Mouse (Mus musculus) ES-E14 (cell line): ENCODE results near the gene C1qtnf7. TPM values are rescaled to one million over a fixed set of nuclear protein-coding genes. Genes with fewer than 3 reads are reported as not detected.

ENCODE experiments used
- DNase-seq: peaks from one replicate; pipeline ENCODE4 v3.0.0-alpha.2; 2013; ENCODE audit warnings: low read depth, low spot score
- H3K27ac ChIP-seq: 2 replicates; pipeline ENCODE4 v1.5.1; 2012; ENCODE audit warnings: low read depth, mild to moderate bottlenecking, low read length, moderate library complexity, mixed read lengths; ENCODE audit not compliant: poor library complexity, insufficient read depth, severe bottlenecking
- H3K36me3 ChIP-seq: 2 replicates; pipeline ENCODE4 v1.6.1; 2012; ENCODE audit warnings: mild to moderate bottlenecking, low read length, moderate library complexity, mixed read lengths; ENCODE audit not compliant: control insufficient read depth, poor library complexity, insufficient read depth, severe bottlenecking
- H3K4me1 ChIP-seq, 2 experiments: fragments of 150-350 bp in 1 of 2; sonication (generic) in 1 of 2; 2 replicates each; pipeline ENCODE4 v1.6.1; 2012; ENCODE audit warnings: low read length in 2 of 2, mild to moderate bottlenecking in 1 of 2, mixed read lengths in 1 of 2; ENCODE audit not compliant: control insufficient read depth in 2 of 2, insufficient read depth in 2 of 2, poor library complexity in 1 of 2
- H3K4me3 ChIP-seq, 2 experiments: fragments of 150-350 bp in 1 of 2; sonication (generic) in 1 of 2; 2 replicates each; pipeline ENCODE4 v1.5.1; 2012; ENCODE audit warnings: low read length in 2 of 2, low read depth in 1 of 2, mild to moderate bottlenecking in 1 of 2, mixed read lengths in 1 of 2; ENCODE audit not compliant: insufficient read depth in 1 of 2, poor library complexity in 1 of 2, severe bottlenecking in 1 of 2
- H3K9ac ChIP-seq: 2 replicates; pipeline ENCODE4 v1.6.1; 2012; ENCODE audit warnings: low read depth, mild to moderate bottlenecking, low read length, mixed read lengths; ENCODE audit not compliant: poor library complexity, insufficient read depth, severe bottlenecking
- H3K9me3 ChIP-seq: fragments of 150-350 bp; sonication (generic); 2 replicates; pipeline ENCODE4 v1.6.1; 2012; ENCODE audit warnings: low read depth, mild to moderate bottlenecking, low read length; ENCODE audit not compliant: control insufficient read depth, insufficient read depth
- CHD2 ChIP-seq: IDR thresholded peaks from 2 replicates; pipeline ENCODE4 v1.6.1; 2014; ENCODE audit warnings: mild to moderate bottlenecking, low read depth, low read length, inconsistent platforms
- HCFC1 ChIP-seq: IDR thresholded peaks from 2 replicates; pipeline ENCODE4 v1.6.1; 2012; ENCODE audit warnings: low read length, inconsistent platforms, borderline replicate concordance; ENCODE audit not compliant: insufficient read depth
- MAFK ChIP-seq: IDR thresholded peaks from 2 replicates; pipeline ENCODE4 v1.6.1; 2014; ENCODE audit warnings: mild to moderate bottlenecking, low read depth, low read length, inconsistent platforms; ENCODE audit not compliant: insufficient read depth
- ZC3H11A ChIP-seq: IDR thresholded peaks from 2 replicates; pipeline ENCODE4 v1.6.1; 2012; ENCODE audit warnings: low read depth, mild to moderate bottlenecking, inconsistent platforms, low read length, borderline replicate concordance
- ZNF384 ChIP-seq: IDR thresholded peaks from 2 replicates; pipeline ENCODE4 v1.6.1; 2012; ENCODE audit warnings: low read depth, low read length, inconsistent platforms
- in situ Hi-C, 2 experiments: fragments of 600-800 bp; cut with MboI; formaldehyde crosslinking; loops; one replicate each; pipeline ENCODE4 v1.15.1; 2025; ENCODE audit warnings: low sequenced_read_pairs in 2 of 2, inconsistent platforms in 1 of 2; ENCODE audit not compliant: unreplicated experiment in 2 of 2
- total RNA-seq: library from RNA; depleted of rRNA; stranded (reverse); fragments of 300-350 nt; gene quantifications from 2 replicates; pipeline ENCODE4 v1.2.3, GENCODE M21; 2012

The C1qtnf7 gene
- total RNA-seq, 1 experiment = not detected

DNA sequence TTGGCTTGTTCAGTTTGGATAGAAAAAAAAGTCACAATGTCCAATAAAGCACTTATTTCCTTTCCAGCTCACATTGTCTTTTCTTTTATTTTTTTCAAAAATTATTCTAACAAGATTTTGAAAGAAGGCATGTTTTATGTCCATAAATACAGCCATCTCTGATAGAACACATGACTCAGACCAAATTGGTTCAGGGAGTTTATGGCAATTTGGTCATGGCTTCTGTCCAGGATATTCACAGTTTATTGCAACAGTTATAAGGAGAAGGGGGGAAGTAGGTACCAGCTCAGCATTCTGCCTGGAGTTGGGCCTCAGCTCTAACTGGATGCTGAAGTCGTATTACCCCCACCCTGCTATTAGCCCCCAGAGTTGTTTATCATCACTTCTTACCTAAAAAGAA, 15.5 kb downstream of the C1qtnf7 start:
- no peak overlapping the region for H3K4me3 ChIP-seq
- H3K9ac ChIP-seq = no peak overlapping the region
- H3K27ac ChIP-seq = no peak overlapping the region
- no peak for TF ChIP-seq ZNF384
- no peak for TF ChIP-seq ZC3H11A
- no peak for TF ChIP-seq CHD2
- TF ChIP-seq HCFC1 = no peak
- TF ChIP-seq MAFK = no peak
- no peaks in the 10 kb centered on the region for H3K9me3 ChIP-seq
- in situ Hi-C loops = no loop called here
- no peak for DNase-seq
- no peaks in the 10 kb centered on the region for H3K36me3 ChIP-seq
- H3K4me1 ChIP-seq = no peaks in the 10 kb centered on the region

DNA sequence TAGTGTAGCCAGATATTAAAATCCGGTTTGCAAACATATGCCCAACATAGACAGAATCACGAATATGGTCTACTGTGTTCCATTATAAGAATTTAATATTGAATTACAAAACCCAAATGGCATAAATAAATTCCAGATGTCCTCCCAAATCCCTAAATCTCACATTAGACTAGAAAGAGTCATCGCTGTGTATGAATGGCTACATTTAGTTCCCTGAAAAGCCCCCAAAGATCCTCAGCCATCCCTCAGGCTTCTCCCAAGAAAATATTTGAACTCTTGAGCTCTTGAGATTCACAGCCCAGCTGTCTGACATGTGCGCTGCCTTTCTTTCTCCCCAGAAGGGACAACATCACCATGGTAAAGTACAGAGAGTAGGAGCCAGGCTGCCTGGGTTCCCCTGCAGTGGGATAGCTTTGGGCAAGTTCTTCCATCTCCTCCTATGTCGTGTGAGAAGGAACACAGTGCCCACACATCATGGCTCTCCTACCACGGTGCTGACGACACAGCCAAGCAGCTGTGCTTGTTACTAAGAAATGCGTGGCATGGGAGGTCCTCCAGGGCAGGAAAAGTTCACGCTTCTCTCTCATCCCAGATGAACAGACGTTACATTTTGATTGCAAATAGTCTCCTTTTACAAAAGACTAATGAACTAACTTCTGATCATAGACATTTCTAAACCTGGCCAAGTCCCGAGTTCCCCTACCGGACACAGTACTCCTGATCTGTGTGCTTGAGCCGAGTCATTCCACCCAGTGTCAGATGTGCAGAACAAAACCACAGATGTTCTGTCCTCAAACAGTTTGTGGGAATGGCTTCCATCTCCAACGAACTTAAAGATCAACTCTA, 23.2 kb downstream of the C1qtnf7 start:
- in situ Hi-C loops = no loop called here
- TF ChIP-seq ZC3H11A (no peak), ZNF384 (no peak), HCFC1 (no peak), MAFK (no peak), CHD2 (no peak)
- Histone ChIP-seq H3K4me3 (no peak overlapping the region), H3K36me3 (no peaks in the 10 kb centered on the region), H3K9me3 (no peaks in the 10 kb centered on the region), H3K4me1 (no peaks in the 10 kb centered on the region), H3K9ac (no peak overlapping the region), H3K27ac (no peak overlapping the region)
- DNase-seq = no peak

DNA sequence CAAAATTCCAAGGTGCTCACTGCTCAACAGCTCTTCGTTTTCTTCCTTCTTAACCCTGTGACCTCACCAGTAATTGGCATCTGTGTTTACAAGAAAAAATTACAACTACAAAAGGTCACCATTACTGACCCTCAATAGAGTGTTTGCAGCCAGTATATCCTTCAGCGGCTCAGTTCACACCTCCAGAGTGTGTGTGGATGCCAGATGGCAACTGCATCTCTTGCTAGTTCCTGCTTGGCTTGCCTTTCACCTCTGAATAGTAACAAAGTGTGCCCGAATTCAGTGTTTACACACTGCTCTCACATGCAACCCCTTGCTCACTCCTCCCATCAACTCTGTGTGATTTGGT, 23.8 kb downstream of the C1qtnf7 start:
- Histone ChIP-seq H3K36me3 (no peaks in the 10 kb centered on the region), H3K9me3 (no peaks in the 10 kb centered on the region), H3K4me1 (no peaks in the 10 kb centered on the region), H3K27ac (no peak overlapping the region), H3K9ac (no peak overlapping the region), H3K4me3 (no peak overlapping the region)
- in situ Hi-C loops = no loop called here
- no peak for DNase-seq
- TF ChIP-seq HCFC1 (no peak), ZC3H11A (no peak), ZNF384 (no peak), CHD2 (no peak), MAFK (no peak)

GRCm38 (mm10) chr5:43539871-43540270, 24.5 kb downstream of the C1qtnf7 start:
- no peaks in the 10 kb centered on the region for H3K4me1 ChIP-seq
- H3K4me3 ChIP-seq = no peak overlapping the region
- DNase-seq = no peak
- no peak overlapping the region for H3K27ac ChIP-seq
- H3K9ac ChIP-seq = no peak overlapping the region
- in situ Hi-C loops = no loop called here
- no peaks in the 10 kb centered on the region for H3K9me3 ChIP-seq
- TF ChIP-seq MAFK (no peak), CHD2 (no peak), HCFC1 (no peak), ZNF384 (no peak), ZC3H11A (no peak)
- H3K36me3 ChIP-seq = no peaks in the 10 kb centered on the region

DNA sequence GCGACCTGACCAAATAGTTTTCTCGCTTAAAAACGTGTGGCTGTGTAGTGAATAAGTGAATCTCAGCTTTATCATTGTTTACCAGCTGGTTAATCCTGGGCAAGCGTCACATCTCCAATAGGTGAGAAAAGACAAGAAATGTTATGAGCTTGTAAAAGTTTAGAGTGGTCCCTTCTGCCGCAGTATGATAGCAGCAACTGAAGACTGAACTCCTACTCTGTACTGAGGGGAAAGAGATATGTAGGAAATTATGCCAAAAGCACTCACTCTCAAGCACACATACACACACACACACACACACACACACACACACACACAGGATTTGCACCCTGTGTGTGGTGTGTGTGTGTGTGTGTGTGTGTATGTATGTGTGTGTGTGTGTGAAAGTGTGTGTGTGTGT, 26.2 kb downstream of the C1qtnf7 start:
- TF ChIP-seq HCFC1 = no peak
- no peak for TF ChIP-seq MAFK
- TF ChIP-seq ZC3H11A = no peak
- TF ChIP-seq ZNF384 = no peak
- TF ChIP-seq CHD2 = no peak
- H3K4me3 ChIP-seq = no peak overlapping the region
- in situ Hi-C loops = no loop called here
- no peaks in the 10 kb centered on the region for H3K9me3 ChIP-seq
- DNase-seq = no peak
- no peaks in the 10 kb centered on the region for H3K36me3 ChIP-seq
- no peak overlapping the region for H3K9ac ChIP-seq
- no peak overlapping the region for H3K27ac ChIP-seq
- no peaks in the 10 kb centered on the region for H3K4me1 ChIP-seq
